Mouse (Mus musculus) forebrain, embryonic 13.5 days (tissue): ENCODE measurements around the gene Vcam1. TPM values are rescaled to one million over a fixed set of nuclear protein-coding genes. Genes with fewer than 3 reads are reported as not detected.
A peak's percentile ranks its signal among the peaks of the same experiment; 100 is the strongest.

ENCODE experiments used
- ATAC-seq: fragments of 200-750 bp; cut with Nextera tagmentation; 2 replicates; pipeline ENCODE4 v1.8.0; 2017
- H3K27ac ChIP-seq: fragments of 300-500 bp; sonication (generic); 2 replicates; pipeline ENCODE4 v1.5.1; 2015; ENCODE audit warnings: inconsistent platforms, mild to moderate bottlenecking, moderate library complexity
- H3K27me3 ChIP-seq: fragments of 300-500 bp; sonication (generic); 2 replicates; pipeline ENCODE4 v1.6.1; 2015; ENCODE audit warnings: mild to moderate bottlenecking, inconsistent platforms
- H3K36me3 ChIP-seq: fragments of 300-500 bp; sonication (generic); 2 replicates; pipeline ENCODE4 v1.6.1; 2015; ENCODE audit warnings: mild to moderate bottlenecking, inconsistent platforms; ENCODE audit not compliant: poor library complexity, severe bottlenecking
- H3K4me1 ChIP-seq: fragments of 300-500 bp; sonication (generic); 2 replicates; pipeline ENCODE4 v1.6.1; 2015; ENCODE audit warnings: inconsistent platforms
- H3K4me2 ChIP-seq: fragments of 300-500 bp; sonication (generic); 2 replicates; pipeline ENCODE4 v1.6.1; 2015; ENCODE audit warnings: inconsistent platforms, mild to moderate bottlenecking, moderate library complexity
- H3K4me3 ChIP-seq: fragments of 300-500 bp; sonication (generic); 2 replicates; pipeline ENCODE4 v1.5.1; 2015; ENCODE audit warnings: mild to moderate bottlenecking, inconsistent platforms
- H3K9ac ChIP-seq: fragments of 300-500 bp; sonication (generic); 2 replicates; pipeline ENCODE4 v1.6.1; 2015; ENCODE audit warnings: mild to moderate bottlenecking, inconsistent platforms
- H3K9me3 ChIP-seq: fragments of 300-500 bp; sonication (generic); replicated peaks from 2 replicates; pipeline ENCODE4 v1.6.1; 2016; ENCODE audit warnings: inconsistent platforms
- WGBS: fragments of 180-500 bp; shearing (Covaris S2); methylation state at CpG from one replicate; pipeline ENCODE4 v1.1.7; 2015; 5-methylcytosine and 5-hydroxymethylcytosine counted together
- polyA plus RNA-seq: library from polyadenylated mRNA; unstranded; fragments of >200 nt; fragmentation: Nextera tagmentation; extraction: Ambion mirVana; gene quantifications from 2 replicates; pipeline ENCODE4 v1.2.1, GENCODE M21; 2015

Vcam1 gene
- polyA plus RNA-seq, 1 experiment from 2014 or later = 28.1 TPM

GRCm38 (mm10) chr3:116104866-116105647 is 24.4 kb downstream of the Vcam1 start:
- H3K27ac ChIP-seq = 0 out of 2 replicates have a peak overlapping the region, but pooled peaks have one; percentile 48
- H3K36me3 ChIP-seq = no peaks in the 10 kb centered on the region
- peak overlapping the region; percentile 32 for H3K4me3 ChIP-seq
- 5% methylated on average over 21 of the region's 21 CpGs for WGBS
- H3K4me1 ChIP-seq = peaks cover 20% of the 10 kb centered on the region; the same call in 1 of the 2 replicates
- peak overlapping the region; percentile 63 for H3K4me2 ChIP-seq
- no peaks in the 10 kb centered on the region for H3K27me3 ChIP-seq
- peak; percentile 94 for ATAC-seq
- H3K9ac ChIP-seq = peak overlapping the region; percentile 30; the same call in 1 of the 2 replicates
- H3K9me3 ChIP-seq = no peaks in the 10 kb centered on the region

GRCm38 (mm10) chr3:116104270-116104669 is 25.2 kb downstream of the Vcam1 start:
- Histone ChIP-seq H3K4me1 (peaks cover 20% of the 10 kb centered on the region; the same call in 1 of the 2 replicates), H3K9me3 (no peaks in the 10 kb centered on the region), H3K27me3 (no peaks in the 10 kb centered on the region), H3K36me3 (no peaks in the 10 kb centered on the region), H3K27ac (no peak overlapping the region), H3K4me3 (no peak overlapping the region), H3K4me2 (peak overlapping the region; percentile 63; the same call in 1 of the 2 replicates), H3K9ac (no peak overlapping the region)
- ATAC-seq = peak; percentile 65
- 21% methylated on average over 4 of the region's 4 CpGs for WGBS

GRCm38 (mm10) chr3:116100850-116101249 is 28.6 kb downstream of the Vcam1 start:
- no peak overlapping the region for H3K4me2 ChIP-seq
- ATAC-seq = peak; percentile 33; the same call in 1 of the 2 replicates
- WGBS = 80% methylated on average over 1 of the region's 1 CpGs
- H3K4me1 ChIP-seq = peaks cover 15% of the 10 kb centered on the region; the same call in 1 of the 2 replicates
- H3K4me3 ChIP-seq = no peak overlapping the region
- H3K27ac ChIP-seq = no peak overlapping the region
- no peaks in the 10 kb centered on the region for H3K9me3 ChIP-seq
- H3K36me3 ChIP-seq = no peaks in the 10 kb centered on the region
- no peak overlapping the region for H3K9ac ChIP-seq
- no peaks in the 10 kb centered on the region for H3K27me3 ChIP-seq

- 59% methylated on average over 3 of the region's 3 CpGs for WGBS
- peaks cover 5% of the 10 kb centered on the region for H3K9me3 ChIP-seq
Measured at GRCm38 (mm10) chr3:116095934-116096333, 33.6 kb downstream of the Vcam1 start.

GRCm38 (mm10) chr3:116095312-116095711 is 34.2 kb downstream of the Vcam1 start:
- no peaks in the 10 kb centered on the region for H3K36me3 ChIP-seq
- no peak for ATAC-seq
- H3K9ac ChIP-seq = no peak overlapping the region
- no peaks in the 10 kb centered on the region for H3K4me1 ChIP-seq
- no peaks in the 10 kb centered on the region for H3K27me3 ChIP-seq
- no peak overlapping the region for H3K4me3 ChIP-seq
- peaks cover 5% of the 10 kb centered on the region for H3K9me3 ChIP-seq
- 75% methylated on average over 4 of the region's 4 CpGs for WGBS
- no peak overlapping the region for H3K27ac ChIP-seq
- no peak overlapping the region for H3K4me2 ChIP-seq

More at GRCm38 (mm10) chr3:116095934-116096333, 33.6 kb downstream of the Vcam1 start:
- ATAC-seq = no peak
- Histone ChIP-seq H3K27me3 (no peaks in the 10 kb centered on the region), H3K36me3 (no peaks in the 10 kb centered on the region), H3K9ac (no peak overlapping the region), H3K4me3 (no peak overlapping the region), H3K4me1 (no peaks in the 10 kb centered on the region), H3K4me2 (no peak overlapping the region), H3K27ac (no peak overlapping the region)

GRCm38 (mm10) chr3:116094886-116095285 is 34.6 kb downstream of the Vcam1 start:
- H3K4me2 ChIP-seq = no peak overlapping the region
- no peaks in the 10 kb centered on the region for H3K4me1 ChIP-seq
- WGBS = 94% methylated on average over 1 of the region's 1 CpGs
- no peak overlapping the region for H3K9ac ChIP-seq
- no peak overlapping the region for H3K27ac ChIP-seq
- ATAC-seq = no peak
- no peaks in the 10 kb centered on the region for H3K27me3 ChIP-seq
- peaks cover 5% of the 10 kb centered on the region for H3K9me3 ChIP-seq
- no peak overlapping the region for H3K4me3 ChIP-seq
- H3K36me3 ChIP-seq = no peaks in the 10 kb centered on the region

- Histone ChIP-seq H3K4me1 (no peaks in the 10 kb centered on the region), H3K4me3 (no peak overlapping the region), H3K27me3 (no peaks in the 10 kb centered on the region), H3K36me3 (no peaks in the 10 kb centered on the region), H3K4me2 (no peak overlapping the region), H3K9ac (no peak overlapping the region), H3K9me3 (peaks cover 5% of the 10 kb centered on the region), H3K27ac (no peak overlapping the region)
- ATAC-seq = no peak
- 84% methylated on average over 2 of the region's 2 CpGs for WGBS
Measured at GRCm38 (mm10) chr3:116094288-116094687, 35.2 kb downstream of the Vcam1 start.

- no peak overlapping the region for H3K4me3 ChIP-seq
- H3K4me2 ChIP-seq = no peak overlapping the region
- no peaks in the 10 kb centered on the region for H3K27me3 ChIP-seq
- H3K27ac ChIP-seq = no peak overlapping the region
- no peaks in the 10 kb centered on the region for H3K4me1 ChIP-seq
- no peaks in the 10 kb centered on the region for H3K36me3 ChIP-seq
- no peak overlapping the region for H3K9ac ChIP-seq
- no peak for ATAC-seq
- H3K9me3 ChIP-seq = peaks cover 13% of the 10 kb centered on the region
- 93% methylated on average over 3 of the region's 3 CpGs for WGBS
Measured at GRCm38 (mm10) chr3:116092547-116092946, 36.9 kb downstream of the Vcam1 start.

GRCm38 (mm10) chr3:116091706-116092105 is 37.8 kb downstream of the Vcam1 start:
- WGBS = 91% methylated on average over 5 of the region's 5 CpGs
- ATAC-seq = no peak
- H3K9me3 ChIP-seq = peaks cover 13% of the 10 kb centered on the region
- H3K27me3 ChIP-seq = no peaks in the 10 kb centered on the region
- no peak overlapping the region for H3K4me2 ChIP-seq
- H3K36me3 ChIP-seq = no peaks in the 10 kb centered on the region
- no peak overlapping the region for H3K4me3 ChIP-seq
- no peaks in the 10 kb centered on the region for H3K4me1 ChIP-seq
- no peak overlapping the region for H3K9ac ChIP-seq
- H3K27ac ChIP-seq = no peak overlapping the region

- no peaks in the 10 kb centered on the region for H3K27me3 ChIP-seq
- H3K4me3 ChIP-seq = no peak overlapping the region
- no peaks in the 10 kb centered on the region for H3K36me3 ChIP-seq
- no peaks in the 10 kb centered on the region for H3K4me1 ChIP-seq
- no peak for ATAC-seq
- WGBS = 78% methylated on average over 4 of the region's 4 CpGs
- 0 out of 2 replicates have a peak, but pooled peaks cover 8% of the 10 kb centered on the region for H3K9me3 ChIP-seq
- no peak overlapping the region for H3K9ac ChIP-seq
- no peak overlapping the region for H3K4me2 ChIP-seq
- H3K27ac ChIP-seq = no peak overlapping the region
Measured at GRCm38 (mm10) chr3:116085962-116086361, 43.5 kb downstream of the Vcam1 start.

- 78% methylated on average over 7 of the region's 7 CpGs for WGBS
- no peak overlapping the region for H3K4me3 ChIP-seq
Measured at GRCm38 (mm10) chr3:116080939-116081676, 48.4 kb downstream of the Vcam1 start.

GRCm38 (mm10) chr3:116080166-116080788 is 49.2 kb downstream of the Vcam1 start:
- 80% methylated on average over 8 of the region's 8 CpGs for WGBS

More at GRCm38 (mm10) chr3:116080939-116081676, 48.4 kb downstream of the Vcam1 start:
- H3K9me3 ChIP-seq = no peaks in the 10 kb centered on the region
- no peak overlapping the region for H3K9ac ChIP-seq
- H3K27me3 ChIP-seq = no peaks in the 10 kb centered on the region
- no peaks in the 10 kb centered on the region for H3K4me1 ChIP-seq
- no peak for ATAC-seq
- no peaks in the 10 kb centered on the region for H3K36me3 ChIP-seq
- no peak overlapping the region for H3K27ac ChIP-seq
- no peak overlapping the region for H3K4me2 ChIP-seq

More at GRCm38 (mm10) chr3:116080166-116080788, 49.2 kb downstream of the Vcam1 start:
- peak; percentile 68; the same call in 1 of the 2 replicates for ATAC-seq
- Histone ChIP-seq H3K36me3 (no peaks in the 10 kb centered on the region), H3K9me3 (no peaks in the 10 kb centered on the region), H3K4me1 (no peaks in the 10 kb centered on the region), H3K4me2 (no peak overlapping the region), H3K9ac (no peak overlapping the region), H3K4me3 (no peak overlapping the region), H3K27me3 (no peaks in the 10 kb centered on the region), H3K27ac (no peak overlapping the region)
